Mouse (Mus musculus) c-Kit-positive CD71-positive TER-119-positive erythroid progenitor cells, embryonic 14.5 days (primary cell): ENCODE measurements at regions not wholly inside any gene's neighbourhood (a gene's known extent, or its start where the extent isn't known, plus 50 kb on each side); places are given as distances from the start of the nearest gene placed in this dataset.

Source experiments
- DNase-seq: peaks from one replicate; pipeline ENCODE4 v3.0.0-alpha.2; 2013; ENCODE audit warnings: low spot score

- no peak for DNase-seq
Observed at GRCm38 (mm10) chr10:45957686-45958085, 380.1 kb downstream of the Hace1 start.

GRCm38 (mm10) chr10:45972240-45972639 lies 394.6 kb downstream of the Hace1 start:
- DNase-seq = no peak

GRCm38 (mm10) chr10:45982731-45983274 lies 405.2 kb downstream of the Hace1 start:
- no peak for DNase-seq

- DNase-seq = no peak
Observed at GRCm38 (mm10) chr10:45983671-45984335, 406.2 kb downstream of the Hace1 start.

GRCm38 (mm10) chr10:45986341-45986740 lies 408.7 kb downstream of the Hace1 start:
- no peak for DNase-seq

GRCm38 (mm10) chr10:46006319-46006718 lies 428.7 kb downstream of the Hace1 start:
- no peak for DNase-seq

GRCm38 (mm10) chr10:46011916-46012596 lies 434.4 kb downstream of the Hace1 start:
- DNase-seq = peak; percentile 12

GRCm38 (mm10) chr10:46012599-46012998 lies 435.0 kb downstream of the Hace1 start:
- no peak for DNase-seq

GRCm38 (mm10) chr10:46016295-46016694 lies 438.7 kb downstream of the Hace1 start:
- DNase-seq = no peak

GRCm38 (mm10) chr10:46045474-46046093 lies 468.0 kb downstream of the Hace1 start:
- DNase-seq = no peak

- no peak for DNase-seq
Observed at GRCm38 (mm10) chr10:46046094-46046749, 468.6 kb downstream of the Hace1 start.

GRCm38 (mm10) chr10:46046890-46047414 lies 469.3 kb downstream of the Hace1 start:
- DNase-seq = no peak

- DNase-seq = no peak
Observed at GRCm38 (mm10) chr10:46047591-46047990, 470.0 kb downstream of the Hace1 start.

GRCm38 (mm10) chr10:46057362-46058198 lies 480.0 kb downstream of the Hace1 start:
- peak; percentile 37 for DNase-seq

GRCm38 (mm10) chr10:46058199-46058472 lies 480.5 kb downstream of the Hace1 start:
- DNase-seq = no peak

- no peak for DNase-seq
Observed at GRCm38 (mm10) chr10:46059285-46059684, 481.7 kb downstream of the Hace1 start.

GRCm38 (mm10) chr10:46063831-46064230 lies 486.2 kb downstream of the Hace1 start:
- no peak for DNase-seq

GRCm38 (mm10) chr10:46070766-46071165 lies 493.1 kb downstream of the Hace1 start:
- DNase-seq = no peak

- DNase-seq = no peak
Observed at GRCm38 (mm10) chr10:46071220-46071619, 493.6 kb downstream of the Hace1 start.

GRCm38 (mm10) chr10:46071810-46072549 lies 494.4 kb downstream of the Hace1 start:
- no peak for DNase-seq
